Mouse (Mus musculus): ENCODE data around the gene Zc4h2. TPM values are rescaled to one million over a fixed set of nuclear protein-coding genes. Genes with fewer than 3 reads are reported as not detected.

Gene Zc4h2
- 1 to 10 TPM; 1.7 to 2.2 TPM for polyA plus RNA-seq (2017; shearing (Covaris generic))

GRCm38 (mm10) chrX:95657804-95658599 is at the start of gene Zc4h2:
Gene Zc4h2, minus strand, starts transcription at chrX:95658509.

Other genes with a start within 250 kb of the Zc4h2 start
- 1 to 10 TPM; 2.3 to 2.9 TPM for gene Amer1, start 213.6 kb downstream of the Zc4h2 start, polyA plus RNA-seq (2017; shearing (Covaris generic))
- gene Asb12, start 100.5 kb downstream of the Zc4h2 start, polyA plus RNA-seq (2017; shearing (Covaris generic)), result not detected
- gene Pfn5, start 100.4 kb downstream of the Zc4h2 start, polyA plus RNA-seq (2017; shearing (Covaris generic)), result not detected
- under 1 TPM; 0.45 to 0.82 TPM for gene Zc3h12b, start 53.2 kb upstream of the Zc4h2 start, polyA plus RNA-seq (2017; shearing (Covaris generic))

Data from activated CD4-positive, CD25-positive, alpha-beta regulatory T cell (primary cell).